Mouse (Mus musculus) heart, postnatal 14 days (tissue): Measurements from ENCODE around the gene Tlr6. TPM values are rescaled to one million over a fixed set of nuclear protein-coding genes. Genes with fewer than 3 reads are reported as not detected.

Experiments
- DNase-seq, 2 experiments: peaks; one replicate each; pipeline ENCODE4 v3.0.0; 2021 to 2022
- intact Hi-C: fragments of 180-260 bp; cut with DNase I; formaldehyde crosslinking; loops from one replicate; pipeline ENCODE4 v1.15.1; 2025
- long read RNA-seq, 2 experiments: library from polyadenylated mRNA; stranded (forward); transcript quantifications; one replicate each; pipeline ENCODE4 v2.0.0; 2021
- total RNA-seq, 2 experiments: library from RNA; stranded (reverse); gene quantifications; 2 replicates each; pipeline ENCODE4 v1.2.3; 2021

Tlr6 gene
- total RNA-seq = 1 to 10 TPM in 1 of 2 experiments, under 1 TPM in 1; 0.96 to 1.7 TPM
- long read RNA-seq, experiment 1 = 0 reads
- long read RNA-seq, experiment 2, partial matches to known transcripts = 0 of 1 reads
- long read RNA-seq, experiment 2, other reads (novel, unspliced or antisense) = 1 of 1 reads

GRCm38 (mm10) chr5:64959843-64960230 lies at the start of gene Tlr6:
TSS of gene Tlr6 (minus strand) at chr5:64960097.
- intact Hi-C loops = loop anchor here (10.0 kb wide), 2 partner anchors 75 to 675 kb away; no protein-coding TSS in a partner anchor

GRCm38 (mm10) chr5:65006011-65006491 lies 46.2 kb upstream of the Tlr6 start:
- no peak for DNase-seq
- intact Hi-C loops = no loop called here

More at GRCm38 (mm10) chr5:64959843-64960230, at the start of gene Tlr6:
- DNase-seq = peak; percentile 59 to 76

- no peak for DNase-seq
- intact Hi-C loops = no loop called here
Measured at GRCm38 (mm10) chr5:65005251-65005650, 45.4 kb upstream of the Tlr6 start.

GRCm38 (mm10) chr5:65003946-65004535 lies 44.1 kb upstream of the Tlr6 start:
- intact Hi-C loops = loop anchor here (1.0 to 5.0 kb wide), 2 partner anchors 153 to 209 kb away; no protein-coding TSS in a partner anchor
- no peak for DNase-seq

- intact Hi-C loops = loop anchor here (1.0 to 5.0 kb wide), 2 partner anchors 154 to 210 kb away; no protein-coding TSS in a partner anchor
- DNase-seq = no peak
Measured at GRCm38 (mm10) chr5:65002940-65003824, 43.3 kb upstream of the Tlr6 start.

GRCm38 (mm10) chr5:64995408-64995807 lies 35.5 kb upstream of the Tlr6 start:
- DNase-seq = no peak
- intact Hi-C loops = no loop called here

- intact Hi-C loops = no loop called here
- DNase-seq = no peak
Measured at GRCm38 (mm10) chr5:64992540-64992939, 32.6 kb upstream of the Tlr6 start.

GRCm38 (mm10) chr5:64989940-64990339 lies 30.0 kb upstream of the Tlr6 start:
- intact Hi-C loops = no loop called here
- DNase-seq = no peak

- intact Hi-C loops = no loop called here
- DNase-seq = peak in 1 of 2 experiments; percentile 9
Measured at GRCm38 (mm10) chr5:64985971-64986370, 26.1 kb upstream of the Tlr6 start.

GRCm38 (mm10) chr5:64977128-64977527 lies 17.2 kb upstream of the Tlr6 start:
- intact Hi-C loops = no loop called here
- DNase-seq = no peak

GRCm38 (mm10) chr5:64975121-64975520 lies 15.2 kb upstream of the Tlr6 start:
- DNase-seq = no peak
- intact Hi-C loops = no loop called here

GRCm38 (mm10) chr5:64969861-64970771 lies 10.2 kb upstream of the Tlr6 start, which contains the start of gene Fam114a1:
TSS of gene Fam114a1 (plus strand) at chr5:64970071.
- intact Hi-C loops = loop anchor here (10.0 kb wide), 2 partner anchors 85 to 685 kb away; no protein-coding TSS in a partner anchor
- DNase-seq = peak; percentile 88 to 91

- intact Hi-C loops = loop anchor here (10.0 kb wide), 2 partner anchors 84 to 684 kb away; no protein-coding TSS in a partner anchor
- DNase-seq = peak; percentile 18 to 37
Measured at GRCm38 (mm10) chr5:64968961-64969860, 9.3 kb upstream of the Tlr6 start.

- no peak for DNase-seq
- intact Hi-C loops = loop anchor here (10.0 kb wide), 2 partner anchors 79 to 679 kb away; no protein-coding TSS in a partner anchor
Measured at GRCm38 (mm10) chr5:64963735-64964134, 3.8 kb upstream of the Tlr6 start.

GRCm38 (mm10) chr5:64963271-64963670 lies 3.4 kb upstream of the Tlr6 start:
- intact Hi-C loops = loop anchor here (10.0 kb wide), 2 partner anchors 78 to 678 kb away; no protein-coding TSS in a partner anchor
- DNase-seq = no peak

- no peak for DNase-seq
- intact Hi-C loops = loop anchor here (10.0 kb wide), 2 partner anchors 76 to 676 kb away; no protein-coding TSS in a partner anchor
Measured at GRCm38 (mm10) chr5:64960857-64961391, 1.0 kb upstream of the Tlr6 start.

- no peak for DNase-seq
- intact Hi-C loops = no loop called here
Measured at GRCm38 (mm10) chr5:64958991-64959842, 680 bp downstream of the Tlr6 start.
